Mouse (Mus musculus): ENCODE measurements around the gene Mrgpre.

Gene Mrgpre

GRCm38 (mm10) chr7:143783996-143784829 is at the start of gene Mrgpre:
Mrgpre (minus strand) TSS chr7:143784500.
- no peak for TF ChIP-seq GATA4 (IDR thresholded peaks at IDR 0.05; ENCODE audit: insufficient replicate concordance, low read length)

DNA sequence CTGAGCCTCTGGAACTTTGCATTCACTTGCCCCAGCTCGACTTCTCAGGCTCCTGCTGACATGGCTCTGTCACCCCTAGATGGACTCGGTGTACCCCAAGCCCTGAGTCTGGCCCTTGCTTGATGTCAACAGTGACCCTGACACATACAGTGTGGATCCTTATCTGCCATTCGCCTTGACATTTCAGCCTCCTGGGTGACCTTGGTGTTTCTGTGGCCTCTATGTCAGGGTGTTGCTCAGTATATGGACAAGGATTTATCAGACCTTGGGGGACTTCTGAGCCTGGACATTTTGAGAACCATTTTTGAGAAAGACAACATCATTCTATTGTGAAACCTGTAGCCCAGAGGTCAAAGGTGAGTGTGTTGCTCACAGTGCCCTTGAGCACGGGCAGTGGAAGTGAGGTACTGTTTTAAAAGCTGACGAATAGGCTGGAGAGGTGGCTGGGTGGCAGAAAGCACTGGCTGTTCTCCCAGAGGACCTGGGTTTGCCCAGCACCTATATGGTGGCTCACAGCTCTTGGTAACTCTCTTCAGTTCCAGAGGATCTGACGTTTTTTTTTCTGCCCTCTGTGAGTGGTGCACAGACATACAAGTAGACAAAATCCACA is 49.4 kb upstream of the Mrgpre start:
- peak; percentile 88; the same call in 1 of the 2 replicates for TF ChIP-seq GATA4 (IDR thresholded peaks at IDR 0.05; ENCODE audit: insufficient replicate concordance, low read length)

GRCm38 (mm10) chr7:143832611-143833010 is 48.3 kb upstream of the Mrgpre start:
- TF ChIP-seq GATA4 (IDR thresholded peaks at IDR 0.05; ENCODE audit: insufficient replicate concordance, low read length): no peak

DNA sequence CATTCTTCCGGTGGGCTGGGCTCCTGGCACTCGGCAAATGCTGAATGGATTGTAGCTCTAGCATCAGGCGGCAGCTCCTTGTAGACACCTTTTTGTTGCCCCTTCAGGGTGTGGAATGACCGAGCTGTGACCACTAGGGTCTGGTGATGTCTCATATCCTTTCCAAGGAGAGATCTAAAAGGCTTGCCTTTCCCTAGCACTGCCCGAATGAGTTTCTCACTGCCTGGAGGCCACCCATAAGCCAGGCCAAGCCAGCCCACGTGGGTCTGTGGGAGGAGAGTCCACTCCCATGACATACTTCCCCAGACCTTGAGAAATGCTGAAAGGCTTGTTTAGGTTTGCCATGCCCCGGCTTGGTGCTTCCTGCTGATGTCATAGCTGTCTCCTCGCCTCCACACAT is 47.9 kb upstream of the Mrgpre start:
- no peak for TF ChIP-seq GATA4 (IDR thresholded peaks at IDR 0.05; ENCODE audit: insufficient replicate concordance, low read length)

DNA sequence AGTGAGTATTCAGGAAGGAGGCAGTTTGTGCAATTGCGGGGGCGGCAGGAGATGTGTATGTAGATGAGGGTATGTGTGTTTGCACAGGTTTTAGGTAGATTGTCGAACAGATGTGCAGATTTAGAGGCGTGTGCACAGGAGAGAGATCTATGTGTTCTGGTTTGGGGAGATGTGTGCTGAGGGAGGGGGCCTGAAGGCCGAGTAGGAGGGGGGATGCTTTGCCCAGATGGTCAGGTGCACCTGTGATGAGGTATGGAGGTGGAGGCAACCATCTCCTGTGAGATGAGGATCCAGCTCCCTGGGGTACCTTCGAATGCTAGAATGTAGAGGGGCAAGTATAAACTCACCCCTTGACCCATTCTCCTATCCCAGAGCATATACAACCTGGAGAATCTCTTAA is 46.1 kb upstream of the Mrgpre start:
- TF ChIP-seq GATA4 (IDR thresholded peaks at IDR 0.05; ENCODE audit: insufficient replicate concordance, low read length): no peak

DNA sequence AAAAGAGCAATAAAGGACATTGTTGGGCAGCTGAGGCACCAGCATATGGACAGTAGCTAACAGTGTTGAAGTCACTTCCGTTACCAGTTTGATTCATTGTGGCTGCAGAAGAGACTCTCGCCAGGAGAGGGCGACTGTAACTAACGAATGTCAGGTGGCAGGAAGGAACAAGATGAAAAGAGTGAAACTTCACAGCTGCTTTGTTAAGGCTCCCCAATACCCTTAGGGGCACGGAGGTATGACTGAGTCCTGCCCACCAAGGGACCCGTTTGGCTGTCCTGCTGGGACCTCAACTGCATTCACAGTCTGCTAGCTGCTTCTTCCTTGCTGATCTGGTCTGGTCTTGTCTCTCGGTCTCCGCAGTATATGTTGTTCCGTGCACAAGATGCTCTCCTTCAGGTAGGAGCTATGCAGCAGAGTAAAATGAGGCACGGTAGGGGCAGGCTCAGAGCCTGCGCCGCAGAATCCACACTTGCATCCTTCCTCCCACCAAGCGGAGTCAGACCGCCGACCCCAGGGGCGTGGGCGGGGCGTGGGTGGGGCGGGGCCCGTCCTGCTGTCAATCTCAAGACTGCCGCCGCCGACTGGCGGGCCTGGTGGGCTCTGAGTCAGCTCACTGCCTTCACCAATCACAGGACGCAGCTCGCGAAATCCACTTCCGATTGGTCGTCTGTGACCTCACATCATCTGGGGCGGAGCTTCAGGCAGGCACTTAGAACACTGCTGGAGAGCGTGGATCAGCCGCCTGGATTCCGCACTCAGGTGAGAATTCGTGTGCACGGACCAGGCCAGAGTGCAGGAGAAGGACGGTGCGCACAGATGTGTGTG is 45.4 kb upstream of the Mrgpre start:
- no peak for TF ChIP-seq GATA4 (IDR thresholded peaks at IDR 0.05; ENCODE audit: insufficient replicate concordance, low read length)

GRCm38 (mm10) chr7:143826985-143827384 is 42.7 kb upstream of the Mrgpre start:
- no peak for TF ChIP-seq GATA4 (IDR thresholded peaks at IDR 0.05; ENCODE audit: insufficient replicate concordance, low read length)

GRCm38 (mm10) chr7:143823266-143823605 is 38.9 kb upstream of the Mrgpre start:
- no peak for TF ChIP-seq GATA4 (IDR thresholded peaks at IDR 0.05; ENCODE audit: insufficient replicate concordance, low read length)

DNA sequence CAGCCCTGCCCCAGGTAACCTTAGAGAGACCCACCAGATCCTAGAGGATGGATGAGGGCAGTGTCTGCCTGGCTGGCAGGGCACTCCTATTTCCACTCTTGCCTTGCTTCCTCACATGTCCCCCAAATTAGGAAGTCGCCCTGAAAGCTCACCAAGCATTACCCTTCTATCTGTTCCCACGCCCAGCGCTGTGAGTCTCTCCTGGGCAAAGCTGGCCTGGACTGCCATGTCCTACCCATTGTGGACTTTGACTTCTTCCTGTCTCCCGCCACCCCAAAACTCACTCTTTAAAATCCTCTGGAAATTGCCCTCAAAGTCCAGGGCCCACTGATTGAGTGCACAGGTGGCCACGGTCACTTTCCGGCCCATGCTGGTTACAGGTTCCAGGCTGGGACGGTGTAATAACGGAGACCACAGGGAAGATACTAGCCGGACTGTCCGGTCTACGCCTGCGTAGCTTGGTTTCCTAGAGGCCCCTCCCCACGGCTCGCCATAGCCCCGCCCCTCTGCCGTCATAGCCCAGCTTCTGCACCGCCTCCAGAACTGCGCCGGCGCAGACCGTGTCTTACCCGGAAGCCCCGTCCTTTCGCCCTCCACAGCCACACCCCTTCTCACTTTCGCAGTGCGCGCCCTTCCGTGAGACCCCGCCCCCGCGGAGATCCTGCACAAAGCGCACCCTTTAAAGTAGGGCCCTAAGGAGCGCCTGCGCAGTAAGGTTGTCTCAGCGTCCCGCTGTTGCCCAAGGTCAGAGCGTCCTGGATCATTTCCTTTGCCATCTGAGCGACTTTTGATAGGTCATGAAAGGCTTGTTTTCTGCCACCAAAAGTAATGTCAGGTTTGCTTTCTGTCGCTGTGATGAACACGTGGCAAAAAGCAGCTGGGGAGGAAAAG is 38.3 kb upstream of the Mrgpre start, which contains the start of the genes Nadsyn1 and Dhcr7:
Nadsyn1 (minus strand) TSS at position 475 of the 891 bp plus-strand sequence.
Dhcr7 (plus strand) TSS at position 771 of the 891 bp plus-strand sequence.
- TF ChIP-seq GATA4 (IDR thresholded peaks at IDR 0.05; ENCODE audit: insufficient replicate concordance, low read length): no peak

DNA sequence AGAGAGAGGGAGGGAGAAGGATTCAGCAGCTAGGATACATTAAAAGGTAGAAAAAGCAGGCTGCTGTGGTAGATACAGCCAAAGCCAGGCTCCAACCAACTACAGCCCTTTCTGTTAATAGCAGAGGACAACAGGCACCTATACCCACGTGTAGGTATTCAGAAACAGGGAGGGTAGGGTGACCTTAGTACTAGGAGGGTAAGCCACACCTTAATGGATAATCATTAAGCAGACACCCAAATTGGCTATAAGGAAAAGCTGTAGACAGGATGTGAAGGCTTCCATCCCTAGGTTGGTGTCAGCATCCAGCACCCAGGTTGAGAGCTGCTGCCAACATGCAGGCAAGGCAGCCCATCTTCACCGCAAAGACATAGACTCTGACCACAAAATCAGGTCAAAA is 36.9 kb upstream of the Mrgpre start:
- TF ChIP-seq GATA4 (IDR thresholded peaks at IDR 0.05; ENCODE audit: insufficient replicate concordance, low read length): no peak

- TF ChIP-seq GATA4 (IDR thresholded peaks at IDR 0.05; ENCODE audit: insufficient replicate concordance, low read length): no peak
Measured at GRCm38 (mm10) chr7:143819201-143819600, 34.9 kb upstream of the Mrgpre start.

GRCm38 (mm10) chr7:143808909-143809308 is 24.6 kb upstream of the Mrgpre start:
- no peak for TF ChIP-seq GATA4 (IDR thresholded peaks at IDR 0.05; ENCODE audit: insufficient replicate concordance, low read length)

DNA sequence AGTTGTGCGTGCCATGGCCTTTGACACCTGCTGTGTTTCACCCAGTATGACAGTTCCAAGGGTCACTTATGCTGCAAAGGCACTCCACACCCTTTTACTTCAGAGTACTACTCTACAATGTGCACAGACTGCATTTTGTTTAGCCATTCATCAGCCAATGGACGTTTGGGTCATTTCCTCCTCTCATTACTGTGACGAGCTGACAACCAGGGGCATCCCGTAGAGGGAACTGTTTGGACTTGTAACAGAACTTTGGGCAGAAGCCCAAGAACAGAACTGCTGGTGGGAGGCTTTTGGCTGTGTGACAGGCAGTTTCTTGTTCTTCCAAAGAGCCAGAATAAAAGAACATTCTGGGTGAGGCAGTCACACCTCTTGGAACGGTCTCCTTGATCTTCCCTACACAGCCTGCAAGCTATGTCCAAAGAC is 20.9 kb upstream of the Mrgpre start:
- no peak for TF ChIP-seq GATA4 (IDR thresholded peaks at IDR 0.05; ENCODE audit: insufficient replicate concordance, low read length)

GRCm38 (mm10) chr7:143801195-143802065 is 17.1 kb upstream of the Mrgpre start:
- TF ChIP-seq GATA4 (IDR thresholded peaks at IDR 0.05; ENCODE audit: insufficient replicate concordance, low read length): no peak
